Mouse (Mus musculus) heart, embryonic 13.5 days (tissue): Measurements from ENCODE around the gene Pnmt. TPM values are rescaled to one million over a fixed set of nuclear protein-coding genes. Genes with fewer than 3 reads are reported as not detected.

Source experiments
- ATAC-seq: fragments of 200-750 bp; cut with Nextera tagmentation; 2 replicates; pipeline ENCODE4 v1.8.0; 2017; ENCODE audit warnings: moderate TSS enrichment; ENCODE audit not compliant: insufficient number of reproducible peaks, low FRiP score, low TSS enrichment; ENCODE audit errors: extremely low read depth
- H3K27ac ChIP-seq: fragments of 300-500 bp; sonication (generic); replicated peaks from 2 replicates; pipeline ENCODE4 v1.5.1; 2015; ENCODE audit warnings: moderate library complexity, mild to moderate bottlenecking, inconsistent platforms
- H3K27me3 ChIP-seq: fragments of 300-500 bp; sonication (generic); replicated peaks from 2 replicates; pipeline ENCODE4 v1.6.1; 2015; ENCODE audit warnings: mild to moderate bottlenecking, inconsistent platforms
- H3K36me3 ChIP-seq: fragments of 300-500 bp; sonication (generic); 2 replicates; pipeline ENCODE4 v1.6.1; 2015; ENCODE audit warnings: mild to moderate bottlenecking, inconsistent platforms
- H3K4me1 ChIP-seq: fragments of 300-500 bp; sonication (generic); 2 replicates; pipeline ENCODE4 v1.6.1; 2015; ENCODE audit warnings: inconsistent platforms
- H3K4me2 ChIP-seq: fragments of 300-500 bp; sonication (generic); 2 replicates; pipeline ENCODE4 v1.6.1; 2015; ENCODE audit warnings: inconsistent platforms, mild to moderate bottlenecking, moderate library complexity
- H3K4me3 ChIP-seq: fragments of 300-500 bp; sonication (generic); 2 replicates; pipeline ENCODE4 v1.5.1; 2015; ENCODE audit warnings: moderate library complexity, mild to moderate bottlenecking, inconsistent platforms
- H3K9ac ChIP-seq: fragments of 300-500 bp; sonication (generic); 2 replicates; pipeline ENCODE4 v1.6.1; 2015; ENCODE audit warnings: inconsistent platforms, mild to moderate bottlenecking, moderate library complexity
- H3K9me3 ChIP-seq: fragments of 300-500 bp; sonication (generic); 2 replicates; pipeline ENCODE4 v1.6.1; 2016; ENCODE audit warnings: inconsistent platforms
- WGBS: fragments of 180-500 bp; shearing (Covaris S2); methylation state at CpG from one replicate; pipeline ENCODE4 v1.1.7; 2015; ENCODE audit warnings: mixed read lengths; 5-methylcytosine and 5-hydroxymethylcytosine counted together
- polyA plus RNA-seq: library from polyadenylated mRNA; unstranded; fragments of >200 nt; fragmentation: Nextera tagmentation; extraction: Ambion mirVana; gene quantifications from 2 replicates; pipeline ENCODE4 v1.2.1, GENCODE M21; 2015

The Pnmt gene
- polyA plus RNA-seq, 1 experiment from 2014 or later = 1.3 TPM

DNA sequence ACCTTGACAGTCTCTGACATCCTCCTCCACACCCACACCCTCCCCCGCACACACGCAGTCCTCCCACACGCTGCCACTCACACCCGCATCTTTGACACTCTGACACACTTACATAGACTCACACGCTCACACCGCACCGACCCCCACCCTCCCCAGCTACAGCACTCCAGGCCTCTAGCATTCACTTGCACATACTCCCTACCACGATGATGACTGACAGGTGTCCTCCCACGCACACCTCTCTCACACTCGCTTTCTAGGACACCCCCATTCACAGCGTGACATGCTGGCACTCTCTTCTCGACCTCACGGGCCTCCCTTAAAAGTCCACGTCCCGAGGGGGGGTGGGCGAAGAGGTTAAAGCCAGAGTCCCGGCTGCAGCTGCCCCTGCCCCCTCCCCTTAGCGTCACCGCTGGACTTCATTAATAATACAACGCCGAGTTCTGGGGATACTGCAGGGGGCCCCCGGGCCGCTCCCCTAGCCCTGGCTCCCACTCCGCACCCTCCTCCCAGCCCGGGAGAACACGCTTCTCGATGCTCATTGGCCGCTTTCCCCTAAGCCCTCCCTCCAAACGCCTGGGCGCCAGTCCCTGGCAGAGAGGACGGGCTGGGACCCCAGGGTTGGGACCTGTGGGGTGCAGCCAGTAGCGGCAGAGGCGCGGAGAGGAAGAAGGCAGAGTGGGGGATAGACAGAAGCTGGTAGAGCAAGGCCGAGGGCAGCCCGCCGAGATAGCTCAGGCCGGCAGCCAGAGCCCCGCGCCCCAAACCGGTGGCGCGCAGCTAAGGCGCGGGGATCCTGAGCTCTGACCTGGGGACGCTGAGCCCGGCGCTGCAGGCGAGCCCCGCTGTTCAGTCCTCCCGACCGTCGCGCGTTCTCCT lies 37.9 kb upstream of the Pnmt start, which contains the start of gene Ppp1r1b:
Gene Ppp1r1b, plus strand, starts transcription at position 322 of the 879 bp plus-strand sequence.
- Histone ChIP-seq H3K9me3 (no peaks in the 10 kb centered on the region), H3K27ac (no peak within 1 kb of the TSS), H3K4me2 (peak within 1 kb of the TSS; percentile 94), H3K9ac (peak within 1 kb of the TSS; percentile 80), H3K27me3 (peaks cover 94% of the 10 kb centered on the region), H3K4me1 (peaks cover 52% of the 10 kb centered on the region), H3K4me3 (peak within 1 kb of the TSS; percentile 69), H3K36me3 (no peaks in the 10 kb centered on the region)
- ATAC-seq = no peak; the same call in 1 of the 2 replicates
- WGBS = under 1% methylated on average over 55 of the region's 55 CpGs

DNA sequence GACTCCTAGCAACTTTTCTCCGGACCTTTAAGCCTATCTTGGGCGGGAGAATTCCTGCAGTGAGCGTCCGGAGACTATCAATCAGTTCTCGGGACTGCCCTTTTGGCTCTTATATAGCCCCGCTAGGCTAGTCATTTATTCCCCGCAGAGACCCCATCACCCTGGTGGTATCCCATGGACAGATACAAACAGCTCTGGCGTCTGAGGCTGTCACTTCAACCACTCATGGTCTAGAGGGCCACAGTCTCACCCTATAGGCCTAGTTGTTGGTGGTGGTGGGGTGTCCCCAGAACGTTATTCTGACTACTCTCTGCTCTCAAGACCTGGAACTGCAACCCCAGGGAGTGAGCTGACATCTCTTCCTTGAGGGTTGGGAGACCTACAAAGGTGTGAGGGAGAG lies 36.9 kb upstream of the Pnmt start:
- no peaks in the 10 kb centered on the region for H3K36me3 ChIP-seq
- peaks cover 52% of the 10 kb centered on the region for H3K4me1 ChIP-seq
- H3K4me3 ChIP-seq = peak overlapping the region; percentile 69
- H3K9me3 ChIP-seq = no peaks in the 10 kb centered on the region
- peak overlapping the region; percentile 80 for H3K9ac ChIP-seq
- peak overlapping the region; percentile 94 for H3K4me2 ChIP-seq
- peaks cover 95% of the 10 kb centered on the region for H3K27me3 ChIP-seq
- no peak for ATAC-seq
- WGBS = 9% methylated on average over 9 of the region's 9 CpGs
- H3K27ac ChIP-seq = no peak overlapping the region

DNA sequence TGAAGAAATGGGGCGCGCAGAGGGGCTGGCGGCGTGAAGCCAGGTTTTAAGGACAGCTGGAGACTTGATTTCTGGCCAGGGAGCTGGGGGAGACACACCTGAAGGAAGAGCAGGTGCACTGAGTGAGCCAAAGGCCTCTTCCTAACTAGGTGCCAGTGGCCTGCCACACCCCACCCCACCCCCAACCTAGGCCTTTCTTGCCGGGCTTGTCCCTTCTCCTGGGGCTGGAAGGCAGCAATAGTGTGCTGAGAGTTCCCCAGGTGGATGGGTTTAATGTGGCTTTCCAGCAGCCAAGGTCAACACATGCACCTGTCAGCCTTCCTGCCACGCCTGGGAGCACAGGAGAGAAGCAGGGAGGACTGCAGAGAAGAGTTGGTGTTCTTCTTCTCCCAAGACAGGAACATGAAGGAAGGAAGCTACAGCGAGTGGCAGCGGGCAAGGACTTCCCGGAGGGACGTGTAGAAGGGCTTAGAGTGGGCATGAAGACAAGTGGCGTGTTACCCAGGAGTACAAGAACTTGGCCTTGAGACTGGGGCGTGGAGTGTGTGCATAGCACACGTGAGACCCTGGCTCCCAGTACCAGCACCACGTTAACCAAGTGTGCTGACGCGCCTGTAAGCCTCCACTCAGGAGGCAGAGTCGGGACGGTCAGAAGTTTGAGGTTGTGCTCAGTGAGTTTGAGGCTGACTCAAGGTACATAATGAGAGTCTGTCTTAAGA lies 33.8 kb upstream of the Pnmt start:
- 76% methylated on average over 18 of the region's 18 CpGs for WGBS
- Histone ChIP-seq H3K36me3 (no peaks in the 10 kb centered on the region), H3K4me3 (no peak overlapping the region), H3K27ac (no peak overlapping the region), H3K4me2 (no peak overlapping the region), H3K4me1 (peaks cover 46% of the 10 kb centered on the region), H3K9ac (no peak overlapping the region), H3K27me3 (peaks cover 79% of the 10 kb centered on the region), H3K9me3 (no peaks in the 10 kb centered on the region)
- ATAC-seq = no peak

DNA sequence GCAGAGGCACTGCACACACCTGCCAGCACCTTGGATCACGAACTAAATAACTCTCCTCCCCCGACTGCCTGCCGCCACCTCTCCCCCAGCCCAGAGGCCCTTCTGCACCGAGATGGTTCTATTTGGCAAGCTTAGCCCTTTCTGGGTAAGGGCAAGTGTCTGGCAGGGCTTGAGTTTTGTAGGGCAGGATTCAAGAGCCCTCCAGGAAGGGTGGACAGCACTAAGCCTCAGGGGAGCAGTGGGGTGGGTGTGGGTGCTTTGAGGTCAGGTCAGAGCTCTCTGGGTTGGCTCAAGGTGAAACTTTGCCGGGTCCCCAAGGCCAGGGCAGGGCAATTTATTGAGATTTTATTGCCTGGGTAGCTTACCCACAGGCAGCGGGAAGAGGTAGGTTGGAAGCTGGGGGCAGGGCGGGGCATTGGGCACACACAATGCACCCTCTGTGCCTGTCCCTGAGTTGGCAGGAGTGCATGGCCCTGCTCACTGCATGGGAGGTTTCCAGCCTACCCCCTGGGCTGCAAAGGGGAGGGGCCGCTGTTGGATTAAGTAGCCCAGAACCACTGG lies 32.5 kb upstream of the Pnmt start:
- 41% methylated on average over 8 of the region's 8 CpGs for WGBS
- Histone ChIP-seq H3K9ac (no peak overlapping the region), H3K36me3 (no peaks in the 10 kb centered on the region), H3K27me3 (peaks cover 66% of the 10 kb centered on the region), H3K4me3 (no peak overlapping the region), H3K4me2 (no peak overlapping the region), H3K4me1 (peaks cover 39% of the 10 kb centered on the region), H3K27ac (no peak overlapping the region), H3K9me3 (no peaks in the 10 kb centered on the region)
- ATAC-seq = no peak

DNA sequence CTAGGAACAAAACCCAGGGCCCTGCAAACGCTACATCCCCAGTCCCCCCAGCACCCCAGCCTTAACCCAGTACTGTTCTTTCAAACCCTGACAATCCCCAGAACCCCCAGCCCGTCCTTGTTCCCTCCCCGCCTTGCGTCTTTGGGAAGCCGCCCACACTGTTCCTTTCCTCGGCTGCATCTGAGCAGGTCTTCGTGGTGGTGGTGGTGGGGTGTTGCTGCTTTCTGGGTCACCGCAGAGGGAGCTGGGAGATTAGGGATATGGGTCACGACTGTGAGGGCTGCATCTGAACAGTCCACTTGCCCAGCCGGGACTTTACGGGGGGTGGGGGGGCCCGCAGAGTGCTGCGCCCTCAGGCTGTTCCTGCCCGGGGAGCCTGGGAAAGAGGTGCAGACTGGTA lies 31.8 kb upstream of the Pnmt start:
- peaks cover under 1% of the 10 kb centered on the region; the same call in 1 of the 2 replicates for H3K36me3 ChIP-seq
- peaks cover 59% of the 10 kb centered on the region for H3K27me3 ChIP-seq
- H3K9me3 ChIP-seq = no peaks in the 10 kb centered on the region
- H3K4me1 ChIP-seq = peaks cover 39% of the 10 kb centered on the region
- H3K27ac ChIP-seq = no peak overlapping the region
- 56% methylated on average over 14 of the region's 14 CpGs for WGBS
- no peak overlapping the region for H3K4me3 ChIP-seq
- ATAC-seq = no peak
- H3K4me2 ChIP-seq = no peak overlapping the region
- no peak overlapping the region for H3K9ac ChIP-seq

DNA sequence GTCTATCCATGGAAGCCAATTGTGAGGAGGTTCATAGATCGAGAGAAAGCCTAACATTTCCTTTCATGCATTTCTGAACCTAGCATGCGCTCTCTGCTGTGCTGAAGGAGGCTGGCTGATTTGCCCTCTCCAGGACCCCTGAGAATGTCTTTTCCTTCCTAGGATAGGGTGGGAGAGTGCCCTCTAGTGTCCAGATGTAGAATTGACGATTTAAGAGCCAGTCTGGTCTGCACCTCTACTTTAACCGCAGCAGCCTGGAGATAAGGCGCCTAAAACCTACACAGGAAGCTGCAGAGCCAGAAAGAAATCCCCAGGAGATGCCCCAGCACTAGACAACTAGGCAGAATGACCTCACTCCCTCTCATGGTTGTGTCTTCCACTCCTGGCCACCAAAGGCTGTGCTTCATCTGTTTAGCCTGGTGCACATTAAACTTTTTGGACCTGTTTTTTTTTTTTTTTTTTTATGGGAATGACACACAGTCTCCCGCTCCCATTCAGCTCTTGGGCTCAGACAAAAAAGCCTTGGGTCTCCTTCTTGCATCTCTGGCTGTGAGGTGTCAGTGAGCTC lies 30.4 kb upstream of the Pnmt start:
- Histone ChIP-seq H3K27me3 (peaks cover 46% of the 10 kb centered on the region), H3K4me1 (peaks cover 43% of the 10 kb centered on the region), H3K36me3 (peaks cover 4% of the 10 kb centered on the region; the same call in 1 of the 2 replicates), H3K9me3 (no peaks in the 10 kb centered on the region), H3K4me2 (no peak overlapping the region), H3K9ac (peak overlapping the region; percentile 29; the same call in 1 of the 2 replicates), H3K4me3 (no peak overlapping the region), H3K27ac (no peak overlapping the region)
- 8% methylated on average over 6 of the region's 6 CpGs for WGBS
- no peak for ATAC-seq

DNA sequence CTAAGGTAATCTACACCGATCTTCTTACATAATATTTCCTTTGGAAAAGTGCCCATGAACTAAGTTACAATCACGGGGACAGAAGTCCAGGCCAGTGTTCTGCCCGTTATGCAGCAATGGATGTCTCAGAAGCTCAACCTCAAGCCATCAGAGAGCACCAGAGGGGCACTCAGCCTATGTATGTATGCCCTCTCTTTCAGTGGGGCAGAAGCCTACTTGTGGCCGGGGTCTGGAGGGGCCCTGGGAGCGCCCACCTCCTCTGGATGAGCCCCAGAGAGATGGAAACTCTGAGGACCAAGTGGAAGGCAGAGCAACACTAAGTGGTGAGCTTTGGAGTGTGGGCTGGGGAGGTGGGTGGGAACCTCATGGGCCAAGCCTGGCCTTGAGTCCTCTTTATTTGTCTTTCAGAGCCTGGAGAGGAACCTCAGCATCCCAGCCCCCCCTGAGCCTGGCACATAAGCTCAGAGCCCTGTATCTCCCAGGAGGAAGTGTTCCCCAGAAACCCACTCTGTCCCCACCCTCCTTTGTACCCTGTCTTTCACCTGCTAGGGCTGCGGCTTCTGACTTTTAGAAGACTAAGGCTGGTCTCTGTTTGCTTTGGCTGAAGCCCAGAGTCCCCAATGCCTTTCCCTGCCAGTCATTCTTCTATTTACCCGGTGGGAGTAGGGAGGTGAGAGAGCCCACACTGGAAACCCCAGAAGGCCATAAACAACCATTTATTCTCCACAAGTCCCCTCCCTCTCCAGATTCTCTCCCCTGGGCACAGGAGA lies 29.4 kb upstream of the Pnmt start:
- peak overlapping the region; percentile 82; the same call in 1 of the 2 replicates for H3K4me3 ChIP-seq
- peak overlapping the region; percentile 77 for H3K9ac ChIP-seq

DNA sequence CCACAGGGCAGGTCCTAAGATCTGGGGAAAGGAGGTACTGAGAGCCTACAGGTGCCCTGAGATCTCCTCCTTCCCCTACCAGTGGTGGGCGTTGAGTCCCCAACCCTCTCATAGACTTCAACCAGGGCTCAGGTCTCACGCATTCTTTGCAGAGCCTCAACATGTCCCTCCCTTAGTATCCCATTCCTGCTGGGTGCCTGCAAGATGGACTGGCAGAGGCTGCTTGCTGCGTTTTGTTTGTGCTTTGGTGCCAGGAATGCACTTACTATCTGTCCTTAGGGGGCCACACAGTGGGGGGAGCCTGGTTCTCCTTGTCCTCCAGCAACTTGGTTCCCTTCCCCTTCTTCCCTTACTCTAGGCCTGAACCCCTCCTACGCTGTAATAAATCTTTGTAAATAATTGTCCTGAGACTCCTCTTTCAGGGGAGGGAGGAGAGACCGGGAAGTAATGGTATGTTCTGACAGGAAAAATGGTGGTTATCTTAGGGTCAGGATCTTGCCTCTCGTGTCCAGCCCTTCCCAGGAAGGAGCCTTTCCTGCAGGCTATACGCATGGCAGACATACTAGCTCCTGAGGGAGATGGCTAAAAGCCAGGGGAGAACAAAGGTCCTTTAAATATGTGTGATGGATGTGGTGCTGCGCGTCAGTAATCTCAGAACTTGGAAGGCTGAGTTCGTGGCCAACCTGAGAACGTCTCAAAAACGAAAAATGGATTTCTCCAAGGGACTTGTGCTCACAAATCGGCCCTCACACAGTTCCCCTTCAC lies 28.7 kb upstream of the Pnmt start:
- H3K4me1 ChIP-seq = peaks cover 55% of the 10 kb centered on the region
- peak overlapping the region; percentile 90 for H3K27ac ChIP-seq
- WGBS = 8% methylated on average over 13 of the region's 13 CpGs
- peak overlapping the region; percentile 87 for H3K4me2 ChIP-seq
- H3K4me3 ChIP-seq = peak overlapping the region; percentile 82
- peaks cover 28% of the 10 kb centered on the region for H3K27me3 ChIP-seq
- peak overlapping the region; percentile 77 for H3K9ac ChIP-seq
- H3K36me3 ChIP-seq = peaks cover 4% of the 10 kb centered on the region; the same call in 1 of the 2 replicates
- no peaks in the 10 kb centered on the region for H3K9me3 ChIP-seq
- ATAC-seq = no peak

More for the DNA sequence above, 29.4 kb upstream of the Pnmt start:
- Histone ChIP-seq H3K9me3 (no peaks in the 10 kb centered on the region), H3K27me3 (peaks cover 36% of the 10 kb centered on the region), H3K4me2 (peak overlapping the region; percentile 87), H3K27ac (peak overlapping the region; percentile 90), H3K36me3 (peaks cover 4% of the 10 kb centered on the region; the same call in 1 of the 2 replicates), H3K4me1 (peaks cover 52% of the 10 kb centered on the region)
- WGBS = 67% methylated on average over 7 of the region's 7 CpGs
- ATAC-seq = no peak

DNA sequence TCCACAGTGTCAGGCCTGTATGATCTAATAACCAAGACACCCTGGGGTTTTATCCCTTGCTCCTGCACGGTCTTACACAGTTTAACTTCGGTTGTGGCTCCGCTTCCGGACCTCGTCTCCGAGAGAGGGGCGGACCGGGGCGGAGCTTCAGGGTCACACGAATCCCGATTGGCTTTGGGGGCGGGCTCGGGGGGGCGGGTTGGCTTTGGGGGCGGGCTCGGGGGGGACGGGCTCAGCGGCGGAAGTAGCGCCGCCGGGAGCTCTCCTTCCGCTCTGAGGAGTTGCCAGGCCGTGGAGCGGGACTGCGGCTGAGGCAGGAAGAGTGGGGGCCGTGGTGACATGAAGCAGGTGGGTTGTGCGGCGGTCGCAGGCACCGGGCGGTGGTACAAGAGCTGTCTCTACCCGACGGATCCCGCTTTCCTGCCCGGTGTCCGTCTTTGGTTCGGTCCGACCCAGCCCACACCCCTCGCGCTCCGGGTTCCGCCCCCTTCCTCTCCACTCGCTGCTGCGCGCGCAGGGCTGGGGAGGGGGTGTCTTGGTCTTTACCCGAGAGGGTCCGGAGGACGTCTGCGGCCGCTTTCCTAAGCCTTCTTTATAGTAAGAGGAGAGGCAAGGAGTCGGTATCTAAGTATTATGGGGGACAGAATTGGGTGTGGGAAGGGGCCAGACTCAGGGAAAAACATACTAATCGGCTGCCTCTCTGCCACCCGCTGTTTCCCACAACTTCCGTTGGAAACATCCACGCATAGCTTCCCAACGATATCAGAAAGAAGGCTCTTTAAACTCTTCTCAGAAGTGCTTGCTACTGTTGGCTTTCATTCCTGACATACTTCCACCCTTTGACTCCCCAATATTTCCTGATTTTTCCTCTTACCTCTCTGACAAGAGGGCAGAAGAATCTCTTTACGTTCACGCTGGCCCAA lies 27.8 kb upstream of the Pnmt start, which contains the start of gene Stard3:
Gene Stard3, plus strand, starts transcription at position 208 of the 923 bp plus-strand sequence.
- peak within 1 kb of the TSS; percentile 90 for H3K27ac ChIP-seq
- no peaks in the 10 kb centered on the region for H3K9me3 ChIP-seq
- ATAC-seq = peak; percentile 70
- H3K4me1 ChIP-seq = peaks cover 55% of the 10 kb centered on the region
- under 1% methylated on average over 60 of the region's 60 CpGs for WGBS
- peak within 1 kb of the TSS; percentile 82 for H3K4me3 ChIP-seq
- peaks cover 19% of the 10 kb centered on the region for H3K27me3 ChIP-seq
- peaks cover 4% of the 10 kb centered on the region; the same call in 1 of the 2 replicates for H3K36me3 ChIP-seq
- H3K4me2 ChIP-seq = peak within 1 kb of the TSS; percentile 87
- peak within 1 kb of the TSS; percentile 91 for H3K9ac ChIP-seq
